Mouse (Mus musculus) CH12.LX (cell line): ENCODE results near the gene Arhgap31.

Experiments used
- BHLHE40 ChIP-seq: IDR thresholded peaks from 2 replicates; pipeline ENCODE4 v1.6.1; 2011; ENCODE audit warnings: mild to moderate bottlenecking, low read depth, low read length, improper control_type of control experiment
- CHD2 ChIP-seq: IDR thresholded peaks from 2 replicates; pipeline ENCODE4 v1.6.1; 2011; ENCODE audit warnings: low read length, improper control_type of control experiment
- CTCF ChIP-seq, 2 experiments: IDR thresholded peaks in 1 of 2; conservative IDR thresholded peaks in 1 of 2; 2 replicates each; pipeline ENCODE4 v1.5.1; 2011 to 2012; ENCODE audit warnings: low read depth in 2 of 2, low read length in 2 of 2, improper control_type of control experiment in 1 of 2, inconsistent platforms in 1 of 2, mild to moderate bottlenecking in 1 of 2, moderate library complexity in 1 of 2
- EP300 ChIP-seq: IDR thresholded peaks from 2 replicates; pipeline ENCODE4 v1.6.1; 2011; ENCODE audit warnings: low read length, improper control_type of control experiment
- MAFK ChIP-seq: IDR thresholded peaks from 2 replicates; pipeline ENCODE4 v1.6.1; 2011; ENCODE audit warnings: low read length, improper control_type of control experiment; ENCODE audit not compliant: insufficient replicate concordance
- POLR2A ChIP-seq: IDR thresholded peaks from 2 replicates; pipeline ENCODE4 v1.6.1; 2011; ENCODE audit warnings: low read depth, mild to moderate bottlenecking, improper control_type of control experiment, low read length
- POLR2AphosphoS2 ChIP-seq: IDR thresholded peaks from 2 replicates; pipeline ENCODE4 v1.6.1; 2011; ENCODE audit warnings: low read depth, low read length, improper control_type of control experiment
- RCOR1 ChIP-seq: conservative IDR thresholded peaks from 2 replicates; pipeline ENCODE4 v1.6.1; 2012; ENCODE audit warnings: low read depth, mild to moderate bottlenecking, inconsistent platforms, low read length, improper control_type of control experiment
- TCF12 ChIP-seq: IDR thresholded peaks from 2 replicates; pipeline ENCODE4 v1.6.1; 2014; ENCODE audit warnings: low read depth, mild to moderate bottlenecking, inconsistent platforms, low read length, improper control_type of control experiment
- USF1 ChIP-seq: IDR thresholded peaks from 2 replicates; pipeline ENCODE4 v1.6.1; 2014; ENCODE audit warnings: low read depth, mild to moderate bottlenecking, inconsistent platforms, low read length, improper control_type of control experiment
- ZC3H11A ChIP-seq: IDR thresholded peaks from 2 replicates; pipeline ENCODE4 v1.6.1; 2012; ENCODE audit warnings: low read depth, mild to moderate bottlenecking, inconsistent platforms, low read length, improper control_type of control experiment
- ZKSCAN1 ChIP-seq: IDR thresholded peaks from 2 replicates; pipeline ENCODE4 v1.6.1; 2012; ENCODE audit warnings: low read depth, inconsistent platforms, low read length, improper control_type of control experiment, borderline replicate concordance

DNA sequence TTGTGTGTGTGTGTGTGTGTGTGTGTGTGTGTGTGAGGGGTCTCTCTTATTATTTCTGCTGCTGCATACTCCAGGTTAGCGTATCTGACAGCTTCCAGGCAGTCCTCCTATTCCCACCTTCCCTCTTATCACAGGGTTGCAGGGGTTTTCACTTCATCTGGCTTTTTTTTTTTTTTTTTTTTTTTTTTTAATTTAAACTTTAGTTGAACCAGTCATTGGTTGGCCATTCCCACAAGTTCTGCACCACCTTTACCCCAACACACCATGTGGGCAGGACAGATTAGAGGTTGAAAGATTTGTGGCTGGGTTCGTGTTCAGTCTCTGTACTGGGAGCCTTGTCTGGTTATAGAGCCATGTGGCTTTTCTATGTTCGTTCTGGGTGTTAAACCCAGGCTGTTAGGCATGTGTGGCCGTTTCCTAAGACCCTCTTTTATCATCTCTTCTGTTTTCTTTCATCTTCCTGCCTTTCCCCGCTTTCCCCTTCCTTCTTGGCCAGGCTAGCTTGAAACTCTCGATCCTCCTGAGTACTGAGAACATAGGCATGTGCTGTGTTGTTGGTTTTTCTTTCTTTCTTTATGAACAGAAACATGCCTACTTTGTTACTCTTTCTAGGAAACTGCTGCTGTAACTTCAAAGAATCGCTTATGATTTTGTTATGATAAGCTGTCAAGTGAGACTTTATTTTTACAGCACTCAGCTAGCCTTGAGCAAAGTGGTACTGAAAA lies 42.5 kb upstream of the Arhgap31 start:
- TF ChIP-seq POLR2AphosphoS2 (no peak), CTCF (conservative IDR thresholded peaks at IDR 0.05 in 1 of 2, IDR thresholded peaks at IDR 0.05 in 1 of 2; ENCODE audit: low read depth in 2 of 2, low read length in 2 of 2) (no peak), CHD2 (no peak), ZKSCAN1 (no peak), ZC3H11A (no peak), EP300 (no peak), USF1 (no peak), BHLHE40 (no peak), MAFK (no peak), TCF12 (no peak), RCOR1 (no peak), POLR2A (no peak)
